Mouse (Mus musculus) embryonic fibroblast, embryonic 13.5 days (primary cell): ENCODE results near the gene Slc43a2.
"Not testable (repeated sequence)": the region's sequence is repeated elsewhere in the genome, so short reads cannot be mapped to it uniquely, and the experiment has no call there.

Source experiments
- CTCF ChIP-seq: IDR thresholded peaks from 2 replicates; pipeline ENCODE4 v1.5.1; 2011; ENCODE audit warnings: mild to moderate bottlenecking, control low read depth, low read length, moderate library complexity, borderline replicate concordance; ENCODE audit not compliant: insufficient read depth
- POLR2A ChIP-seq: IDR thresholded peaks from 2 replicates; pipeline ENCODE4 v1.6.1; 2011; ENCODE audit warnings: low read depth, mild to moderate bottlenecking, control low read depth, low read length, moderate library complexity

- TF ChIP-seq POLR2A, CTCF: not testable (repeated sequence)
Observed at GRCm38 (mm10) chr11:75556006-75556405, 24.5 kb downstream of the Slc43a2 start.
